Mouse (Mus musculus) adrenal gland, adult (tissue): ENCODE data around the gene Vpreb2.
"Not testable (repeated sequence)": the region's sequence is repeated elsewhere in the genome, so short reads cannot be mapped to it uniquely, and the experiment has no call there.

Experiments used
- DNase-seq, 2 experiments: peaks; one replicate each; pipeline ENCODE4 v3.0.0; 2022 to 2023; ENCODE audit warnings: low spot score in 1 of 2; ENCODE audit not compliant: inconsistent age in 2 of 2

Gene Vpreb2

DNA sequence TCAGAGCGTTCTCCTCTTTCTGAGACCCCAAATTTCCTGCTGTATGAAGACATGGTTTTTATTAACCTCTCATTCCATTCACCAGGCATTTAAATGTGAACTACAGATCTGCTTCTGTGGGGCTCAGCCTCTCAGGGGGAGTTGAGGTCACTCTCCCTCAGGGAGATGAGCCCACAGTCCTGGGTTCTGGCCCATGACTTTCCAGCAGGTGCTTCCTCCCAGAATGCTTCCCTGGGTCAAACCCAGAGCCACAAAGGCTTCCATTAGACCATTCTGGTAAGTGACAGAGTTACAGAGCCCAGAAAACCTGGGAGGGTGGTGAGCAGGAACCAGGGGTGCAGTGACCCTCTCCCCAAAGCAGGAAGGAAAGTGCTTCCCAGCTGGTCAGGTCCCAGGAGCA, at the start of gene Vpreb2:
Gene Vpreb2 (plus strand): TSS at position 301 of the 400 bp plus-strand sequence.
- DNase-seq = no peak

DNA sequence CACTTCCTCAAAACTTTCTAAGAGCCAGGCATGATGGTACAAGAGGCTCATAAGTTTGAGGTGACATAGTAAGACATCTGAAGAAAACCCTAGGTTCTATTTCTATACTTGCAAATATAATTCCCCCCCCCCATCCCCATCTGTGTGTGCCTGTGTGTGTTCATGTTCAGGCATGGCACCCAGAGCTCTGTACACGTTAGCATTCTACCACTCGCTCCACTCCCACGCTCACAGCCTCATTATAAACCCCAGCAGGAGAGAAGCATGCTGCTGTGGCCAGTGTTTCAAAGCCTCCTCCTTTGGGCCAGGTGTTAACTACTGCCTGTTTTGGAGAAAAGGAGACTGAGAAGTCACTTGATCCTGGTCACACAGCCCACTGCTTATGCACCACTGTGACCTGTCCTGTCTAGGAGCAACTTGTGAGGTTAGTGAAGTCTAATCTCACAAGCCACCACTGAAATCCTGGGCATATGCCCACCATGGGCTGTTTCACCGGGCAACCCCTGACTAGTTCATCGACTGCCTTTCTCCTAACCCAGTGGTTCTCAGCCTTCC, 48.2 kb upstream of the Vpreb2 start:
- DNase-seq = no peak

DNA sequence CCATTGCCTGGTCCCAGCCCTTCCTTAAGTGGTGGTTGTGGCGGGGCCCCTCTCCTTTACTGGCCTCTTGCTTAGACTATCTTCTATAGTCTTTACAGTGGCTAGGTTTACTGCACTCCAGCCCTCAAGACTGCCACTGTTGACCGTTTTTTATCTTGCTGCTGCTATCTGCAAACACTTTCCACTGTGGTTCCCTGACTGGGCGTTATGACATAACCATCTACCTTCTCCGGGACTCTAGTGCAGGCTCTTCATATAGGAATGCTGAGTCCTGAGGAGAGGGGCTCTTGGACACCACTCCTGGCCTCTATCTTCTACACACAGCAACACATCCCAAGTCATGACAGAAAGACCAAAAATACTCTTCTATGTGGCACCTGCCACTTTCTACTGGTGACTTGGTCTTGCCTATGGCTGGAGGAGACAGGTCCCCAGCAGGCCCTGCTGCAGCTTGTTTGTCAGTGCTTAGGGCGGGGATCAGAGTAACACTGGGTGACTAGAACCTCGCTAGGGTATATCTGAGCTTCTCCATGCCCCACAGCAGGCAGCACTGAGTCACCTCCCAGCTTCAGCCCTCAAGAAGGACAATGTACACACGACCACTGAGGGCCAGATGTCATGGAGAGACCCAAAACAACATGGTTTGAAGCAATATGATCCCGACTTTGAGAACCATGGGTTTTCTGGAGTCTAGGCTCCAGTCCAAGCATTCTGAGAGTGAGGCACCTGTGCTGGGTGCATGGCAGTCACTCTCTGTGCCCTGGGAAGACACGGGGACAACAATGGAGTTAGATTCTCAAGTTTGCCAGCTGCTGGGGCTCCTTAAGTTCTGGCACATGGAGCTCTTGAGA, 46.4 kb upstream of the Vpreb2 start:
- DNase-seq = no peak

DNA sequence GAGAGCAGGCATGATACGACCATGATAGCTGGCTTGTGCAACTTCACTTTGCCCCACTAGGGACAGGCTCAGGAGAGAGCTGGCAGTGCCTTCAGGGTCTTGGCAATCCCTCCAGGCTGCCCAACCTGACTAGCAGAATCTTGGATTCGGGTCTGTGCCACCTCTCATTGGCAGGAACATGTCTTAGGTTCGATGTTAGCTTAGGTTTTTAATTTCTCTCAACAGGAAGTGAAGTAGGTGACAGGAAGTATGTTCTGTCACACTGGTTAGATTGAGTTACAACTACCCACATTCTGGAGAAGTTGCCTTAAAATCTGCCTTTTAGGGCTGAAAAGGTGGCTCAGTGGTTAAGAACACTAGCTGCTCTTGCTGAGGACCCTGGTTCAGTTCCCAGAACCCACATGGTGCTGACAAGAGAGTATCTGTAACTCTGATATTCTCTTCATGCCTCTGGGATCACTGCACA, 45.8 kb upstream of the Vpreb2 start:
- DNase-seq = peak in 1 of 2 experiments; percentile 56

DNA sequence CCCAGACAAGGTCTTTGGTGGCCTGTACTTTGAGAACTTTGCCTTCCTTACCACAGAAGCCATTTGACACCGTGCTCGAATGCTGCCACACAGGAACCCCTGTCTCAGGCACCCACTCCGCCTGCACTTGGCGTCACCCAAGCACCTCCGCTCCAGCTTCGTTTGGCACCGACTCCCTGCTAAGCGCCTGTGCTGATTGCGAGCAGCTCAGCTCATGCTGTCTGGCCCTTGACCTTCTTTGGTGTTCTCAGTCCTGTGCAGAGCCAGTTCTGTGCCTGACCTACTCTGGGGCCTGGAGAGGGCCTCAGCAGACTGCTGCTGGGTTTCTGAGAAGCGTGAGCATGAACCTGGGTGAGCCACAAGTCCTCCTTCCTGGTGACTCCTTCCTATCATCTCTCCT, 43.5 kb upstream of the Vpreb2 start:
- DNase-seq = peak in 1 of 2 experiments; percentile 52

DNA sequence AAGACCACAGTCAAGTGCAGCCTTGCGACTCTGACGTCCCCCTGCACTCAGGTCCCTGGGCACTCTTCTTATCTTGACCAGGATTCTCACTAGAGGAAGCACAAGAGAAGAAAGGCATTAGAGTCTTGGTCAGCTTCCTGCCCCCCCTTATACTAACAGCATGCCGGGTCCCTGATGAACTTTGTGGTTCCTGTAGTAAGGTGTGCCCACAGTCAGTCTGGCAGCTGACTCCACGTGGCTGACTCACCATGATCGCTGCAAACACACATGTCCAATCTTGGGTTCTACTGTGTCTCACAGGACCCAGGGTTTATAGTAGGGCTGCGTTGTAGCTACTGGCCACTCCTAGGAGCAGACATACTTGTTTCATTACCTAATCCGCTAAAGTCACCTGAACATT, 42.0 kb upstream of the Vpreb2 start:
- DNase-seq = no peak

DNA sequence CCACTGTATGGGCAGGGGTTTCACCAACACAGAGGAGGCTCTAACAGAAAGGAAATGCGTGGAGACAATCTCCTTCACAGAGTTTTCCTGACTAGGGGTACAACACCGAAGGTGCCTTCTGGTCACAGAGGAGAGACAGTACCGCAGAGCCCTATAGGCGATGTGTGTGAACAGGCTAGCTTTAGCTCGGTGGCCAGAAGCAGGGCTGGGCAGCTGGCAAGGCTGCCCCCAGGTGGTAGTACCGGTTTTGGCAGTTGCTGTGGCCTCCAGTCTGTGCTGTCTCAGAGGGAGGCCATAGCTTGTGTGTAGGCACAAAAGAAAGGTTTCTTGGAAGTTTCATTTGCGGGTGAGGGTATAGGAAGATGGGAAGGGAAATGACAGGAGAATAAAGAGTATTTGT, 41.4 kb upstream of the Vpreb2 start:
- peak; percentile 67 to 85 for DNase-seq

DNA sequence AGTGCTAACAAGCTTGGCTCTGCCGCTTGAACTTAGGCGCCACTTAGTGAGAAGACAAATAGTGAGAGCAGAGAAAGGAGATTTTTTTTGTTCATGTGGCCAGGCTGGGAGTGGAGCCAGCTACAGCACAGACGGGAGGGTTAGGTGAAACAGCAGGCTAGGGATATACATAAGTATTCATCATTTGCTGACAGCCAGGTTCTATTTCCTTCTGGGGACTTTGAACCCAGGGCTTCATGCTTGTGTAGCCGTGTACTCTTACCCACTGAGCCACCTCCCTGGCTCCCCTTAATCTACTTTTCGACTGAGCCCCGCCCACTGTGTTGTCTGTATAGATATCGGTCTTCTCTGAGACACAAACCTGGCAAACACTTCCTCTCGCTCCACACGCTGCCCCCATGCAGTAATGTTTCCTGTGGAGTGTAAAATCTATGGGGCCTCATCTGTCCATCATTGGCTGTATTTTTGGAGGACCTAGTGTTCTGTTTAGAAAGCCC, 40.9 kb upstream of the Vpreb2 start:
- no peak for DNase-seq

DNA sequence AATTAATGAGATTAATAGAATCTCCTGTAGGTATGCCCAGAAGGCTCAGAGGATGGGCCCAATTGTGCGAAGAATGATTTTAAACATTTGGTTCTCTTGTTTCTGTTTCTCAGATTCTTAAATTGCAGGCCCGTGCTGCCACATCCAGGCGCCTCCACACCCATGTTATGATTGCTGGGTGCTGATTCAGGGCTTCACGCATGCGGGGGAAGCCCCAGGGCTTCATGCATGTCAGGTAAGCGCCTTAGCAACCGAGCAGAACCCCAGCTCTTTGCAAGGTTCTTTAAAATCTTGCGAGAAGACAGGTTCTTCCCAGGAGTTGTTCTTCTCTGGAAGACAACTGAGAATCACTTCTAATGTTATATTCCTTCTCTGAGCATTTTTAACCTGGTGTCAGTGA, 36.8 kb upstream of the Vpreb2 start:
- no peak for DNase-seq

DNA sequence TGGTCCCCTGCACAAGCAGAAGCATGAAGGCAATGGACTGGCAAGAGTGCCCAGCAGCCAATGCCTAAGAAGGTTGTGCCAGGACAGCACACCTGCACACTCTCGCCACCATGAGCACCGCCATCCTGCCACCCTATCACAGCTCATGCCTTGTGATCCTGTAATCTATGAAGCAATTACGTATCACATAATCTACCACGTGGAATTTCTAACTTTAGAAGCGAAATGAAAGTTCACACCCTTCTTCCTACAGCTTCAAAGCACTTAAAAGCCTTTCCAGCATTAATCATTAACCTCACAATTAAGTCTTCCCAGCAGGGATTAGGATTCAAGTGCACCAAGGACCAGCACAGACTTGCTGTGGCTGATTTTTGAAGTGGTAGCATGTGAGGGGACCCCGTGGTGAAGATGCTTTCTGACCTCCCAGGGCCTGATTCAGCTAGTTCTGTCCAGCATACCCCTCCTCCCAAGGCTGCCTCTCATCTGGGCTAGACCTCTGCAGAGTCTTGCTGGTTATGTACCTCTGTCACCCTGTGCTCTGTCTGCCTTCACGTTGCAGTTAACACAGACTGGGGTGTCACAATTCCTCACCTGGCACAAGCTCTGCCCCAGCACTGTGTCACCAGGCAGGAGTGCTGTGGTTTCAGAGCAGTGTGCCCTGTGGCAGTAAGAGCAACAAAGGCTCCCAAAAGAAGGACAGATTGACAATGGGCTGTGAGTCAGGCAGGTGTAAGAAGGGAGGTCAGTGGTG, 35.0 kb upstream of the Vpreb2 start:
- no peak for DNase-seq

DNA sequence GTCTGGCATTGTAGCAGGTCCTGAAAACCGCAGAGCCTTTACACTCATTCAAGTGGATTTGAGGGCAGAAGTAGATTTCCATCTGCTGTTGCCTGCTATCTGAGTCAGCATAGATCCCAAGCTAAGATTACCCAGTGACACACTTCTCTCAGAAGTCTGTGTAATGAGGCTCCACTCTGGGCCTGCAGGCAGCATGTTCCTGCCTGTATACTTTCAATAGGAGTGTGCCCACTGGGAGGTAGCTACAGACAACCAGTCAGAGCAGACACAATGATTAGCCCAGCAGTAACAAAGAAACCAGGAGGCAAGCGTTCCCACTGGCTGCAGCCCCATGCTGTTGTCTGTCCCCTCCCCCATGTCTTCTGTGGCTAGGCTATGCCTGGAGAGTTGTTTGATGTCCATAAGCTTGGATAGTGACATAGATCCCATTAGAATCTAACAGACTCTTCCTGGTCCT, 30.8 kb upstream of the Vpreb2 start:
- no peak for DNase-seq

DNA sequence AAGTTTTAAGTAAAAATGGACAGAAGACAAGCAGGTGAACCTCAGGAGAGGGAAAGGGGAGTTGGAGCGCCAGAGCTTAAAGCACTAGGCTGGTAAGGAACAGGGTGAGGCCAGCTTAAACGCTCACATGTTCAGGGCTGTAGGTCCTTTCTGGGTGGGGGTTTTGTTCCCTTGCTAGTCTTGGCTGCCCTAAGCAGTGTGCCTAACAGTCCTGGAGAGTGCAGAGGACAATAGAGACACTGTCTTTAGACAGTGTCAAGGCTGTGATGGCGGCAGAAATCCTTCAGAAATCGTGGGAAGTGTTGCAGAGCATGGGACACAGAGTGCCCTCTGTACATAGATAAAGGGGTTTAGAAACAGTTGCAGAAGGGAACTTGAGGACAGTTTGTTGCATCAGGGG, 30.2 kb upstream of the Vpreb2 start:
- DNase-seq = no peak

DNA sequence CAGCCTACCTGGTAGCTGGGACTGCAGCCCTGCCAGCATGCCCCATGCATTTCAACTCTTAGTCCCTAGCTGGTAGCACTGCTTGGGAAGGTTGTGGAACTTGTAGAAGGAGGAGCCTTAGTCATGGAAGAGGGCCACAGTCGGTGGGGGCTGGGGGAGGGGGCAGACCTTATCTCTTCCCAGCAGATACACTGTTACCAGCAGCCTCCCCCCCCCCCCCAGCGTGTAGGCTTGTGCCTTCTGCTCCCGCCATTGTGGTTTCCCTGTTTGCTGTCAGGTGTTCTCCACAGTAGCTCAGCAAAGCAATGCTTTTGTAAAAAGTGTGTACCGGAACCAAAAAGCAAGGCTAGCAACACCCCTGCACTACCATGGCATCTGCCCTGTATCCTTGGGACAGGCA, 28.6 kb upstream of the Vpreb2 start:
- DNase-seq = no peak

DNA sequence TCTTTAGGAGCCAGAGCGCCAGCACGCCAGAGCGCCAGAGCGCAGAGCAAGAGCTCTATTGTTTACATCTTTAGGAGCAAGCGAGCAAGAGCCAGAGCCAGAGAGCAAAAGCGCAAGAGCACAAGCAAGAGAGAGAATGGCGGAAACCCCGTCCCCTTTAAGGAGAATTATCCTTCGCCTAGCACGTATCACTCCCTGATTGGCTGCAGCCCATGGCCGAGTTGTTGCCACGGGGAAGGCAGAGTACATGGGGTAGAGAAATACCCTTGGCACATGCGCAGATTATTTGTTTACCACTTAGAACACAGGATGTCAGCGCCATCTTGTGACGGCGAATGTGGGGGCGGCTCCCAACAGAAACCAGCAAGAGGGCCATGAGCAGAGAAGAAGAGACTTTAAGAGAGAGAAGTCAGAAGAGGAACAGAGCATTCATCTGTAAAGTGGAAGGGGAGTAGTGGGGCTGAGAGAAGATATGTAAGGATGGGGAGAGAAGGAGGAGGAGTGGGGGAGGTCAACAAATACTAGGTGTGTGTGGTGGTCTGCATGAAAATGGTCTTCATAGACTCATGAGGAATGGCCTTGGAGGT, 24.1 kb upstream of the Vpreb2 start:
- DNase-seq = not testable (repeated sequence)

DNA sequence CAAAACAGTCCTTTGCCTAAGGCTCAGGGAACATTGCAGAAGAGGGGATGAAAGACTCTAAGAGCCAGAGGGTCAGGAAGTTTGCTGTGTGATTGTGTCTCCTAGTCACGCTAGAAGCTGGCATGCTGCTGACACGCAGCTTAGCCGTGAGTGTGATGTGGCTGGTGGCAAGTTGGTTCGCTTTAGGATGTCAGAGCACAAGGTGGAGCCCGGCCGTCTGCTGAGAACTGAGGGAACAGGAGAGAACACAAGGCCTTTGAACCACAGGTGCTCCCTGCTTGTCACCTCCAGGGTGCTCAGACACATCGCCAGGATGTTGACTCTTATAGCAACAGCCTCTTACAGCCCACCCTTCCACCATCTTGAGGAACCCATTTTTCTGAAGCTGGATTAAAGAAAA, 18.1 kb upstream of the Vpreb2 start:
- no peak for DNase-seq

DNA sequence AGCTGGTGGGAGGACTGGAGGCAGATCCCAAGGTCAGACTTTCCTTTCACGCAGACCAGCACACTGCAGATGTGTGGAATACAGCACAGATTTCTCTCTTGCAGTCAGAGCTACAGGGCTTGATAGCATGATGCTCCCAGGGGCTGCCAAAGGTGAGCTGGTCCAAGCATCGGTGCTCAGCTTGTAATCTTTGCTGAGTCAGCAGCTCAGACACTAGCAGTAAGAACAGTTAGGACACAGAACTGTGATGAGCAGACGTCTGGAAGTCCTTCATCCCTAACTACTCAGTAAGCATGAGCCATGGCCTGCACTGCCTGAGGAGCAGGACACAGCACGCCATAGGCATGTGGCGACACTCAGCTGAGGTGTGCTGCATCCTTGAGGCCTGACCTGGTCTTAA, 8.4 kb upstream of the Vpreb2 start:
- DNase-seq = no peak

DNA sequence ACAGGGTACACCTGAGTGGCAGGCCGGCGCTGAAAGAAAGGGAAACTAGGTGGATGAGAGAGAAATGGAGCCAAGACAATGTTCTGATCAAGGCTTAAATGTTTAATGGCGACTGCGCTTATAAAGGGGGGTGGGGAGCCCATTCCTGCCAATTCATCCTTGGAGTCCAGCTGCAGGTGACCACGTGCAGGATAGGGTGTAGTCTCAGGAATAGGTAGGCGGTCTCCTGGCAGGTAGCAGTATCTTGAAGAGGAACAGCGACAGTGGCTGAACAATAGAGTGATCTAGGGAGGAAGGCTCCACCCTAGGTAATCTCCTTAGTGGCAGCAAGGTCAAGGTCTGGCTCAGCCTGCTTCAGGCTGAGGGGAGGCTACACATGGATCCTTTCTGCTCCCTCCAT, 2.4 kb upstream of the Vpreb2 start:
- not testable (repeated sequence) for DNase-seq

DNA sequence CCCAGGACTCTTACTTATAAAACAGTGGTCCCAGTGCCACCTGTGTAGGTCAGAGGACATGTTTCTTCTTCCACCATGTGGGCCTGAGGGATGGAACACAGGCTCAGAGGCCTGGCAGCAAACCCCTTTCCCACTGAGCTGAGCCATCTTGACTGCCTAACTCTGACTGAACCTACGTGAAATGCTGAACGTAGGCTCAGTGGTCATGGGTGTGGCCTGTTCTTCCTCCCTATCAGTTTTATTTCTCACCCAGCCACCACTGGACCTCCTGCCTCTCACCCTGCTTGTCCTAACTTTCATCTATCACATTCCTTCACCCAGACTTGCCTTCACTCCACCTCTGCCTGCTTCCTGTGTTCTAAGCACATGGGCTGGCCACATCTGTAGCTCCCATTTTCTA, 3.0 kb downstream of the Vpreb2 start:
- DNase-seq = no peak

DNA sequence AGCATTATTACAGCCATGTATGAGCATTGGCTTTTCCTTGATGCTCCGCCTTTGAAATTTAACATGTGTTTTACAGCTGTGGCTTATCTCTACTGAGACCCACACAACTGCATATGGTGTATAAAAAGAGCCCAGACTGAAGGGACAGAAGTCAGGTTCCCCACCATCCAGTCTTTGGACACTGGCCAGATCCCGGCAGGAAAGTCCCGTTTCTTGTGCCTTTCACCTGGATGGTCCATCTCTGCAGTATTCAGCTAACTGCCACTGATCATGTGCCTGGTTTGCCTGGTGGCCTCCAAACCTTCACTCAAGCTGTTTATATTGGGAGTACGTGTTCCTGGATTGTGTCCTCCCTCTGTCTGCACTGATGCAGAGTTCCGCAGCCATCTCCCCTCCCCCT, 4.0 kb downstream of the Vpreb2 start:
- DNase-seq = no peak

DNA sequence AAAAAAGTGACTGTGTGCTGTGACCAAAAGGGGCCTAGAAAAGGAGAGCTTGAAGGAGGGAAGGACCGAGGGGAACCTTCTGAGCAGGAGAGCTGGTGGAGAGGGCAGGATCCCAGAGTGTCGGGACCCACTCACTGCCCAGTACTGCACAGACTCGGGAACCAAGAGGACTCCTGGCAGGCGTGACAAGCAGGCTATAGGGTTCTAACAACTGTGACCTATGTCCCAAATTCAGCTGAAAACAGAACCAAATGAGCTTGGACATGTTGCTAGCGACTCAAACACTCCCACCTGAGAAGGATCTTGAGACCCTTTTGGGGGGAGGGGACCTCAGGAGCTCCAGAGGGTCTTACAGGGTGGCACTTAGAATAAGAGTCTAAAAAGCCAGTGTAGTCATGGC, 4.8 kb downstream of the Vpreb2 start:
- no peak for DNase-seq

DNA sequence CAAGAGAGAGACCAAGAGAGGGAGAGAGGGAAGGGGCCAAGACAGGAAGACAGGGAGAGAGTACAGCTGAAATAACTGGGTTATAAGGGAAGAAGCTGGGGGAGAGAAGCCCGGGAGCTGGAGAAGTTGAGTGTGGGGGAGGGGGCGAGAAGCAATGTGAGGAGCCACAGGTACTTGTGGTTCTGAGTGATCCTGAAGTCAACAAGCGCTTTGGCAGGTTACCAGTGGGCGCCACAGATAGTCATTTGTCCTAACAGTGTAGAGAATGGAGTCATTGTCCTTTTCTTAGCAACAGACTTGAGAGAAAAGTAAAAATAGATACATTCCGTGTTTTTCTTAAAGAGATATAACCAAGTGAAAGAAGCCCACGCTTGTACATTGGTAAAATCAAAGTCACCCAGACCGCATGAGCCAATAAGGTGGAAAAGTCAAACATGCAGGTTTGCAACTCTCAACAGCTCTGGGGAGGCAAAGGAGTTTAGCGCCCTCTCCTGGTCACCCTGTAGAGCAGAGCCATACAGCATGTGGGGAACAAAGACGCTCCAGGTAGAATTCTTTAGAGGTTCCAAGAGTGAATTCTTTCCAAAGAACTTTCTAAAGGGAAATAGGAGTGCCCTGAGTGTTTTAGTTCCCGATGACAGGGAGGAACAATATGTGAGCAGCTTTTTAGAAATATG, 6.4 kb downstream of the Vpreb2 start:
- peak; percentile 26 to 71 for DNase-seq
